Mouse (Mus musculus): ENCODE measurements around the gene 9030624G23Rik.
A peak's percentile ranks its signal among the peaks of the same experiment; 100 is the strongest.
"Not testable (repeated sequence)": the region's sequence is repeated elsewhere in the genome, so short reads cannot be mapped to it uniquely, and the experiment has no call there.

Gene 9030624G23Rik

DNA sequence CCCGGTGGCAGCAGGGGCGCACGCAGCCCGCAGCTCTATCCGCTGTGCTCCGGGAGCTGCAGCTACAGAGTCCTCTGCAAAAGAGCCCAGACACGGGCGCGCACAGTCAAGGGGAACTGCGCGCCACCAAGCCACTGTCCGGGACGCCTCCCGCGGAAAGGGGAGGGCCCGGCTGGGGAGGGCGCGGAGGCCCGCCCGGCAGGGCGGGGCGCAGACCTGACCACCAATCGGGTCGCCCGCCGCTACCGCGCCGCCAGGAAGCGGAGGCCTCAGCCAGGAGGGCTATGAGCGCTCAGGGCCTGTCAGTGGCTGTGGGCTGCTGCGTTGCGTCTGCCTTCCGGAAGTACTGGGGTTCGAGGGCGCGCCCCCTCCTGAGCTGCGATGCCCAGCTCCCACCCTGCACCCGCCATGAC, at the start of gene 9030624G23Rik:
9030624G23Rik (minus strand) TSS at position 139 of the 413 bp plus-strand sequence.
- DNase-seq (ENCODE audit: low spot score) = peak; percentile 73

DNA sequence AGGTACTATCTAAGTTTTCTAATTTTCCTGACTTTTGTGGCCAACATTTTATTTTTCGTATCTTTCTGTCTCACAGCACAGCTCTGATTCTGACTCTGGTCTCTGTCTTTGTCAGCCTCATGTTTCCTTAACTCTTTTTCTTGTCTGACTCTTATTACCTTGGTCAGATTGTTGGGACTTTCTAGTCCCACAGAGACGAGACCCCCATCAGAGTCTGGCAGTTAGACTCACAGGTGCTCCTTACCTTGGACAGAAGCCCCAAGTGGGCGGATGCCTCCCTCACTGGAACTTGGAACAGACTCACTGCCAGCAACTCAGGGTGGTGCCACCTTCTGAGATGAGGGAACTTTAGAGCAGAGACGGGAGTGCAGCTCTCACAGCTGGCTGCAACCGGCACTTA, 13.9 kb downstream of the 9030624G23Rik start:
- not testable (repeated sequence) for DNase-seq (ENCODE audit: low spot score)
